Mouse (Mus musculus): ENCODE measurements around the gene Zbtb2.
"Not testable (repeated sequence)": the region's sequence is repeated elsewhere in the genome, so short reads cannot be mapped to it uniquely, and the experiment has no call there.

Zbtb2 gene

GRCm38 (mm10) chr10:4387701-4388383 is at the start of gene Zbtb2:
TSS of gene Zbtb2 (minus strand) at chr10:4388108.
- ATAC-seq (ENCODE audit: insufficient number of reproducible peaks, low FRiP score, low TSS enrichment) = peak; percentile 17; the same call in 1 of the 2 replicates

GRCm38 (mm10) chr10:4435416-4435815 is 47.5 kb upstream of the Zbtb2 start:
- ATAC-seq (ENCODE audit: insufficient number of reproducible peaks, low FRiP score, low TSS enrichment) = no peak

- not testable (repeated sequence) for ATAC-seq (ENCODE audit: insufficient number of reproducible peaks, low FRiP score, low TSS enrichment)
Measured at GRCm38 (mm10) chr10:4433871-4434270, 46.0 kb upstream of the Zbtb2 start.

- no peak for ATAC-seq (ENCODE audit: insufficient number of reproducible peaks, low FRiP score, low TSS enrichment)
Measured at GRCm38 (mm10) chr10:4432996-4433755, 45.3 kb upstream of the Zbtb2 start.

- ATAC-seq (ENCODE audit: insufficient number of reproducible peaks, low FRiP score, low TSS enrichment) = peak; percentile 85
Measured at GRCm38 (mm10) chr10:4432123-4432931, 44.4 kb upstream of the Zbtb2 start, which contains the start of the genes Rmnd1 and Armt1. TSS of gene Rmnd1 (minus strand) at chr10:4432388. TSS of gene Armt1 (plus strand) at chr10:4432467.

GRCm38 (mm10) chr10:4431746-4432122 is 43.8 kb upstream of the Zbtb2 start:
- ATAC-seq (ENCODE audit: insufficient number of reproducible peaks, low FRiP score, low TSS enrichment) = 0 out of 2 replicates have a peak, but pooled peaks have one; percentile 1

- no peak for ATAC-seq (ENCODE audit: insufficient number of reproducible peaks, low FRiP score, low TSS enrichment)
Measured at GRCm38 (mm10) chr10:4430826-4431225, 42.9 kb upstream of the Zbtb2 start.

- ATAC-seq (ENCODE audit: insufficient number of reproducible peaks, low FRiP score, low TSS enrichment) = no peak
Measured at GRCm38 (mm10) chr10:4430399-4430798, 42.5 kb upstream of the Zbtb2 start.

- ATAC-seq (ENCODE audit: insufficient number of reproducible peaks, low FRiP score, low TSS enrichment) = no peak
Measured at GRCm38 (mm10) chr10:4425245-4425644, 37.3 kb upstream of the Zbtb2 start.

- no peak for ATAC-seq (ENCODE audit: insufficient number of reproducible peaks, low FRiP score, low TSS enrichment)
Measured at GRCm38 (mm10) chr10:4407191-4407590, 19.3 kb upstream of the Zbtb2 start.

- ATAC-seq (ENCODE audit: insufficient number of reproducible peaks, low FRiP score, low TSS enrichment) = no peak
Measured at GRCm38 (mm10) chr10:4405511-4405910, 17.6 kb upstream of the Zbtb2 start.

- ATAC-seq (ENCODE audit: insufficient number of reproducible peaks, low FRiP score, low TSS enrichment) = peak; percentile 56
Measured at GRCm38 (mm10) chr10:4404895-4405491, 17.1 kb upstream of the Zbtb2 start.

GRCm38 (mm10) chr10:4398058-4398457 is 10.2 kb upstream of the Zbtb2 start:
- peak; percentile 54; the same call in 1 of the 2 replicates for ATAC-seq (ENCODE audit: insufficient number of reproducible peaks, low FRiP score, low TSS enrichment)

GRCm38 (mm10) chr10:4395321-4395720 is 7.4 kb upstream of the Zbtb2 start:
- no peak for ATAC-seq (ENCODE audit: insufficient number of reproducible peaks, low FRiP score, low TSS enrichment)

- ATAC-seq (ENCODE audit: insufficient number of reproducible peaks, low FRiP score, low TSS enrichment) = no peak
Measured at GRCm38 (mm10) chr10:4391851-4392250, 3.9 kb upstream of the Zbtb2 start.

- ATAC-seq (ENCODE audit: insufficient number of reproducible peaks, low FRiP score, low TSS enrichment) = no peak
Measured at GRCm38 (mm10) chr10:4391076-4391475, 3.2 kb upstream of the Zbtb2 start.

- ATAC-seq (ENCODE audit: insufficient number of reproducible peaks, low FRiP score, low TSS enrichment) = no peak
Measured at GRCm38 (mm10) chr10:4390550-4390949, 2.6 kb upstream of the Zbtb2 start.

- no peak for ATAC-seq (ENCODE audit: insufficient number of reproducible peaks, low FRiP score, low TSS enrichment)
Measured at GRCm38 (mm10) chr10:4389461-4390112, 1.7 kb upstream of the Zbtb2 start.

- ATAC-seq (ENCODE audit: insufficient number of reproducible peaks, low FRiP score, low TSS enrichment) = no peak
Measured at GRCm38 (mm10) chr10:4389036-4389435, 1.1 kb upstream of the Zbtb2 start.

- ATAC-seq (ENCODE audit: insufficient number of reproducible peaks, low FRiP score, low TSS enrichment) = no peak
Measured at GRCm38 (mm10) chr10:4388384-4388745, 457 bp upstream of the Zbtb2 start.
